Mouse (Mus musculus) naive thymus-derived CD4-positive, alpha-beta T cell, adult 2 months (primary cell): ENCODE data around the gene Rprd1b.

Source experiments
- DNase-seq: peaks from one replicate; pipeline ENCODE4 v3.0.0-alpha.2; 2011; ENCODE audit warnings: low read depth

Rprd1b gene

GRCm38 (mm10) chr2:158127245-158127644 is 98.9 kb downstream of the Rprd1b start:
- DNase-seq: no peak

- DNase-seq: no peak
Measured at GRCm38 (mm10) chr2:158127872-158128271, 99.6 kb downstream of the Rprd1b start.

GRCm38 (mm10) chr2:158128461-158129130 is 100.3 kb downstream of the Rprd1b start:
- no peak for DNase-seq

GRCm38 (mm10) chr2:158129291-158130002 is 101.2 kb downstream of the Rprd1b start:
- DNase-seq: no peak

GRCm38 (mm10) chr2:158130391-158130986 is 102.2 kb downstream of the Rprd1b start:
- DNase-seq: no peak

- no peak for DNase-seq
Measured at GRCm38 (mm10) chr2:158131197-158131835, 103.0 kb downstream of the Rprd1b start.

- DNase-seq: no peak
Measured at GRCm38 (mm10) chr2:158132320-158132719, 104.0 kb downstream of the Rprd1b start.

GRCm38 (mm10) chr2:158133050-158133449 is 104.8 kb downstream of the Rprd1b start:
- DNase-seq: peak; percentile 52

GRCm38 (mm10) chr2:158136205-158136604 is 107.9 kb downstream of the Rprd1b start:
- no peak for DNase-seq

GRCm38 (mm10) chr2:158137771-158138170 is 109.5 kb downstream of the Rprd1b start:
- no peak for DNase-seq

GRCm38 (mm10) chr2:158138778-158139177 is 110.5 kb downstream of the Rprd1b start:
- no peak for DNase-seq

- DNase-seq: no peak
Measured at GRCm38 (mm10) chr2:158139628-158140027, 111.3 kb downstream of the Rprd1b start.

- DNase-seq: no peak
Measured at GRCm38 (mm10) chr2:158140664-158141063, 112.4 kb downstream of the Rprd1b start.

GRCm38 (mm10) chr2:158141271-158141670 is 113.0 kb downstream of the Rprd1b start:
- no peak for DNase-seq

GRCm38 (mm10) chr2:158141690-158142440 is 113.6 kb downstream of the Rprd1b start:
- no peak for DNase-seq

GRCm38 (mm10) chr2:158142981-158143380 is 114.7 kb downstream of the Rprd1b start:
- DNase-seq: no peak

- DNase-seq: no peak
Measured at GRCm38 (mm10) chr2:158143816-158144215, 115.5 kb downstream of the Rprd1b start.

- no peak for DNase-seq
Measured at GRCm38 (mm10) chr2:158144263-158144662, 116.0 kb downstream of the Rprd1b start.

GRCm38 (mm10) chr2:158144750-158145527 is 116.6 kb downstream of the Rprd1b start:
- no peak for DNase-seq

- DNase-seq: no peak
Measured at GRCm38 (mm10) chr2:158145528-158146065, 117.3 kb downstream of the Rprd1b start.

- peak; percentile 87 for DNase-seq
Measured at GRCm38 (mm10) chr2:158146223-158146622, 117.9 kb downstream of the Rprd1b start, which contains the start of gene Tgm2. Gene Tgm2 (minus strand): TSS chr2:158146436.
